Mouse (Mus musculus): ENCODE measurements around the gene Gm45717.
A peak's percentile ranks its signal among the peaks of the same experiment; 100 is the strongest.

Gm45717 gene

DNA sequence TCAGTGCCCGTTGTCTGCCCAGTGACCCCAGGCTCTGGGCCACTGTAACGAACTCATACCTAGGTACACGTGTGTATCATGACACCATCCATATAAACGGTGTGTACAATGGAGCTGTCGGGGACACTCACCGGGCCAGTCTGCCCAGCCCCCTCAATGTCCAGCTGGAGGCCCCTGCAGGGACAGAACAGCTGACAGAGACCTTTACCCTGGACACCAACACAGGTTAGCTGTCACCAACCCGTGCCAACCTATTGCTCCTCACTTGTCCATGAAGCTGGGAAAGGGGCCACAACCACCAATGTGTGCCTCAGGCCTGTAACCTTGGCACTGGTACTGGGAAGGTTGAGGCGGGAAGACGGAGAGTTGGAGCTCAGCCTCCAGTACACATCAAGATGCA, 13.4 kb downstream of the Gm45717 start:
- DNase-seq, result no peak

DNA sequence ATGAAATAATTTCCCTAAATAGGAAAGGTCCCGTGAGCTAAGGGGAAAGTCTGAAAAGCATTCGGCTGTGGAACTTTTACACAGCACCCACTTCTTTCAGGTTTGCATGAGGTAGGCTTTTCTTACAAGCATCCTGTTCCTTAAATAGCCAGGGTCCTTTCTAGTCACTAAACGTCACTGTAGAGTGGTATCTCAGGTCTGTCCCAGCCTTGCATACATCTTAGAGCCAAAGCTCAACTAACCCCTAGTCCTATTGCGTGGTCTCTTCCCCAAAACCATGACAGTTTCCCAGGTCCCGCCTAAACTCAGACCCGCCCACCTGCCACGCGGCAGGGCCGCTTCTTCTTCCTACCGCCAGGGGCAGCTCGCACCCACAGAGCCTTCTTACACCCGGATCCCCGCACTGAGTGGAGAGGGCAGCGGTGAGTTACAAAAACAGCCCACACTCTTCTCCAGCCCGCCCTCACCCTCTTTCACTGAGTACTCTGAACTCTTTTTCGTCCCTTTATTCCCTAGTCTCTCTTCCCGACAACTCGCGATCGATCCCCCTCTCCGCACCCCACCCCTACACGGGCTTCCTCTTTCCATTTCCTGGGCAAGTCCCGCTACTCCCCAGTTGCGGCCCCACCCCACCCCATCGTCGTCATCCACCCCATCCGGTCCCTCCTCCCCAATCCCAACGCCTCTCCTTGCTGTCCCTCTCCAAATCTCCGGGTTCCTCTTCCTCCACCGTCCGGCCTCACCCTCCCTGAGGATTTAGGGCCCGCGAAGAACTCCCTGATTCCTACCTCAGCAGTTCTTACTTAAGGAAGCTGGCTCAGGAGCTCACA, 14.3 kb downstream of the Gm45717 start, which contains the start of gene Pgghg:
Pgghg (plus strand) TSS at position 170 of the 830 bp plus-strand sequence.
- peak; percentile 66 for DNase-seq

DNA sequence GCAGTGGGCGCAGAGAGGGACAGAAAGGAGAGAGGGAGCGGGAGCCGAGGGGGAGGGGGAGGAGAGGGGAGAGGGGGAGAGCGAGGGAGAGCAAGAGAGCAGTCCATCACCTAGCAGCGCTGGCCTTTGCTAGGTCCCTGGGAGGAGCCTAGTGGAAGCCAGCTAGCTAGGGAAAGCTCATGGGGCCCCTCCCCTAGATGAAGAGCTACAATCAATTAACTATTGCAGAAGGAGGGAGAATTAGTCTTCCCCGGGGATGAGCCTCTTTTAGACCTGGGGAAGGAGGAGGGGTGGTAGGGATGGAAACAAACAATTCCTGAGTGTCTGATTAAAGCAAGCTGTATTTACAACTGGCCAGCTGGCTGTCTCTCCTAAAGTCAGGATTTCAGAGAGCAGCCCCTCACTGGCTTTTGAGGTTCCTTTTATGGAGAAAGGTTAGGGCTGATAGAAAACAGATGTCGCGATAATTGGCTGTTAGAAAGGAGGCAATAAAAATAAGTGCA, 16.0 kb downstream of the Gm45717 start:
- no peak for DNase-seq

GRCm38 (mm10) chr7:140938896-140939295, 16.8 kb downstream of the Gm45717 start:
- no peak for DNase-seq

GRCm38 (mm10) chr7:140938436-140938835, 17.3 kb downstream of the Gm45717 start:
- DNase-seq, result no peak

DNA sequence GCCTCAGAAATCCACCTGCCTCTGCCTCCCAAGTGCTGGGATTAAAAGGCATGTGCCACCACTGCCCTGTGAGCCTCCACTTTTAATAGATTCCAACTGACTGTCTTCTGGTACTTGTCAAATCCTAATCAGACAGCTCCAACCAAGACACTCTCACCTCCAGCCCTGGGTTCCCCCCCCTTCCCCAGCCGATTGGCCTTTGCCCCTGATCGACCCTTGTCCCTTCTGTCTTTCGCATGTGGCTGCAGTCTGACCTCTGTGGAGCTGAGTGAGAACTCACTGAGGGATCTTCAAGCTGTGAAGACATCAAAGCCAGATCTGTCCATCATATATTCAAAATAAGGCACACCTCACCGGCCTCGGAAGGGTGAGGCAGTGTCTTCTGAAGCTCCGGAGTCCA, 28.6 kb downstream of the Gm45717 start:
- DNase-seq, result no peak

GRCm38 (mm10) chr7:140923070-140923775, 32.5 kb downstream of the Gm45717 start:
- no peak for DNase-seq

DNA sequence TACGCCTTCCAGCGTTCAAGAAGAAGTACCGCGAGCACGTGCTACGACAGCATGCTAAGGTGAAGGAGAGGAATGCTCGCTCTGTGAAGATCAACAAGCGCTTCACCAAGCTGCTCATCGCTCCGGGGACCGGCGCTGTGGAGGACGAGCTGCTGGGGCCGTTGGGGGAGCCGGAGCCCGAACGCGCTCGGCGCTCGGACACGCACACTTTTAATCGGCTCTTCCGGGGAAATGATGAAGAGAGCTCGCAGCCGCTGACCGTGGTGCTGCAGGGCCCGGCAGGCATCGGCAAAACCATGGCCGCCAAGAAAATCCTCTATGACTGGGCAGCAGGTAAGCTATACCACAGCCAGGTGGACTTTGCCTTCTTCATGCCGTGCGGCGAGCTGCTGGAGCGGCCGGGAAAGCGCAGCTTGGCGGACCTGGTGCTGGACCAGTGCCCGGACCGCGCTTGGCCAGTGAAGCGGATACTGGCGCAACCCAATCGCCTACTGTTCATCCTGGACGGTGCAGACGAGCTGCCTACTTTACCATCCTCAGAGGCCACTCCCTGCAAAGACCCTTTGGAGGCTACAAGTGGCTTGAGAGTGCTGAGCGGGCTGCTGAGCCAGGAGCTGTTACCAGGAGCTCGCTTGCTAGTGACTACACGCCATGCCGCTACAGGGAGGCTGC, 33.2 kb downstream of the Gm45717 start:
- DNase-seq, result peak; percentile 36

DNA sequence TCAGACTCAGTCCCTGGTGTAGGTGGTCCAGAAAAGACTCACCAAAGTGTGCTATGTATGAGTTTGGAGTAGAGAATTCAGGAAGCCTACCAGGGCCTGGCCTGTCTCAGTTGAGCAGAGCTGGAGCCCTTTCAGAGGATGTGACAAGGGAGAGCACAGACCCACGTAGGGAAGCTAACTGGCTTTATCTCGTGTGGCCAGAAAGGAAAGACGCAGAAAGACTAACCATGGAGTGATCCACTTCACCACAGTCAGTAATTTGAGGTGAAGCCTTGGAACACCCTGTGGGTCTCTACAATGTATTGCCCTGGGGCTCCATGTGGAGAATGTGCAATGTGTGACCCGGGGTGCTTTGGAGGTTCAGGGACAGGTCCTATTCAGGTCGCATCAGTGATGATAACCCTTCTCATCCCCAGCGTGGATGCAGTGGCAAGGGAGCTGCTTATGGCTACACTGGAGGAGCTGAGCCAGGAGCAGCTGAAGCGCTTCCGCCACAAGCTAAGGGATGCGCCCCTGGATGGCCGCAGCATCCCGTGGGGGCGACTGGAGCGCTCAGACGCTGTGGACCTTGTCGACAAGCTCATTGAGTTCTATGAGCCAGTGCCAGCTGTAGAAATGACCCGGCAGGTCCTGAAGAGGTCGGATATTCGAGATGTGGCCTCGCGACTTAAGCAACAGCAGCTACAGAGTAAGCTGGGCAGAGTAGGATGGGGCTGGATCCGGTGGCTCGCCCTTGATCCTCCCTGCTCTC, 34.3 kb downstream of the Gm45717 start:
- DNase-seq, result no peak

- DNase-seq, result no peak
Measured at GRCm38 (mm10) chr7:140920418-140921029, 35.2 kb downstream of the Gm45717 start, which contains the start of gene Nlrp6. TSS of gene Nlrp6 (plus strand) at chr7:140920902.

DNA sequence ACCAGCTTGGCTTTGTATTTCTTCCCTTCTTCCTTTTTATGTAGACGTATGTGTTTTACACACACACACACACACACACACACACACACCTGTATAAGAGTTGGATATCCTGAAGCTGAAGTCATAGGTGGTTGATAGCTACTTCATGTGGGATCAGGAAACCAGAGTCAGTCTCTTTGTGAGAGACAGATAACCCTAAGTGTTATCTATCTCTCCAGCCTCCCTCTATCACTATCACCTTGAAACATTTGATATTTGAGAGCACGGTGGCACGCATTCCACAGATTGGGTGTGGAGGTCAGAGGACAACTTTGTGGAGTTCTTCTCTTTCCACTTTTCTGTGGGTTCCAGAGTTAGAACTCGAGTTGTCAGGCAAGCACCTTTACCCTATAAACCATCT, 35.8 kb downstream of the Gm45717 start:
- DNase-seq, result no peak

- DNase-seq, result no peak
Measured at GRCm38 (mm10) chr7:140914031-140914690, 41.6 kb downstream of the Gm45717 start.

DNA sequence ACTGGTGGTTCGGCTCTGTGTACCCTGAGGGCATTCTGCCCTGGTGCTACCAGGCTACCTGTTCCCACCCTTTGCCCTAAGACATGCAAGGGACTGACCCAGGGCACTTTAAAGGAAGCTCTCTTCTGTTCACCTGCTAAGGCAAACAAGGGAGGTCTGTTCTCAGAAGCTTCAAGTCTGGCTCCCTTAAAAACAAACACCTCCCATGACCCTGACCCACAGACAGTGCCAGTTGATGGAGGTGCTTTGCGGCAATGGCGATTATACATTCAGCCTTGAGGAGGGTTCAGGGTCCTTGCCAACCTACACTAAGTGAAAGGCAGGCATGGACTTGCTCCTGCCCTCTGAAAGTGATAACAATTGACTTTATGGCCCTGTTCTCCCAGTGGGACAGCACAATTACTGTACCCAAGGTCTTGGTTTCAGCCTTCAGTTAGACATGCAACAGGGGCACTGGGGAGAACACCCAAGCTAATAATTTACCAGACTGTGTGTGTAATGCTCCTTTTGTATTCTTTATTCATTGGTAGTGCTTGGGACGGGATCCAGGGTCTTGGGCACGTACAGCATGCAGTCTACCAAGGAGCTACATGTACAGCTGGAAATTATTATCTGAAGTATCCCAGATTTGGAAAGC, 42.8 kb downstream of the Gm45717 start:
- no peak for DNase-seq

- no peak for DNase-seq
Measured at GRCm38 (mm10) chr7:140912293-140912692, 43.4 kb downstream of the Gm45717 start.

GRCm38 (mm10) chr7:140908634-140909107, 47.1 kb downstream of the Gm45717 start:
- peak; percentile 62 for DNase-seq

DNA sequence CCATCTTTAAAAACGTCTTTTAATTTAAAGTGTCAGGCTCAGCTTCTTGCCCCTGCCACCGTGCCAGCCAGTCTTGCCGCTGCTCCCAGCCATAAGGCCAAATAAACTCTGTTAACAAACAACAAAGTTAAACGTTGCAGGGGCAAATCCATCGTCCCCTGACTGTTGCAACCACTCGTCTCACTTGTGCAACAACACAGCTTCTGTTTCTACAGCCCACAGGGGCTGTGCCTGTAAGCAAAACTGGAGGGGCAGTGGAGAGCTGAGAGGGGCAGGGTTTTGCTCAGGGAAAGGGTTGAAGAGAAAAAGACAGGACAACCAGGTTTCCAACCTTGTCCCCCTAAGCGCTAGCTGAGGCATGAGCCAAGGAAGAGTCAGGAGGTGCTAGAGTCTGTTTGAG, 47.6 kb downstream of the Gm45717 start:
- DNase-seq, result no peak

GRCm38 (mm10) chr7:140907697-140908096, 48.0 kb downstream of the Gm45717 start:
- DNase-seq, result no peak

DNA sequence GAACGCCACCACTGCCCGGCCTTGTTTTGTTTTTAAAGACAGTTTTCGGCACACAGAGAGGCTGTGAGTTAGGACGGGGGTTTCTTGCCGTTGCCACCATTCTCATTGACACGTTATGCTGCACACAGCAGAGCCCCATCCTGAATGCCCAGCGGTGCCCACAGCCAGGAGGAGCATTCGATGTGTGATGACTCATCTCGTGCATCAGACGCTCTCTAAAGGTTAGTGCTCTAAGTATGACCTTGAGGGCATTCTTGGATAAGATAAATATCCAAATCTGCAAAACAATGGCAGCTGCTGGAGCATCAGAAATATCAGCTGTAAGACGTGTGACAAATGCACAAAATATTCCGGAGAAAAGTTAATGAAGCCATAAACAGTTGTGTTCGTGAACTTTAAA, 48.6 kb downstream of the Gm45717 start:
- no peak for DNase-seq

GRCm38 (mm10) chr7:140905642-140906081, 50.1 kb downstream of the Gm45717 start:
- DNase-seq, result no peak

DNA sequence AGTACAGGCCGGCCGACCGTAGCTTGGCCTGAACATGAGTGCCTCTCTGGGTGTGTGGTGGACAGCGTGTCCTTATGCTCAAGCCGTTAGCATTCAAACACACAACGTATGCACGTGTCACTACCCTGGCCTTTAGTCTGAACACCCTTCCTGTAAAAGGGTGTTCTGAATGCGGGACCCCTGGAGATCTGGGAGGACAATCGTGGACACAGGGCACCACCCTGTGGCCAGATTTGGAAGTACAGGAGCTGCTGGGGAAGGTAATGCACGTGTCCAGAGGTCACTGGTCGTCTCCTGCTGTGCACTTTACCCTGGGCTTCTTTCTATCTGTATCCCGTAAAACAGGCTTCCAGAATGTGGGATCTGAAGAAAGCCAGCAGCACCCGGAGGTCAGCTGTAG, 52.5 kb downstream of the Gm45717 start:
- peak; percentile 80 for DNase-seq
